Mouse (Mus musculus) stomach, postnatal 0 days (tissue): ENCODE measurements around the gene Ank2.

Experiments
- CTCF ChIP-seq: IDR thresholded peaks from 2 replicates; pipeline ENCODE4 v1.5.1; 2016; ENCODE audit warnings: antibody characterized with exemption, low read depth, mild to moderate bottlenecking, moderate library complexity
- EP300 ChIP-seq: optimal IDR thresholded peaks from 2 replicates; pipeline ENCODE3; 2016; ENCODE audit warnings: antibody characterized with exemption

GRCm38 (mm10) chr3:126944081-126944480 is 555.1 kb downstream of the Ank2 start:
- TF ChIP-seq CTCF (no peak), EP300 (no peak)
